Mouse (Mus musculus) brain, embryonic 14.5 days (tissue): ENCODE results near the gene Actc1.

Source experiments
- CTCF ChIP-seq: fragments of 200-500 bp; IDR thresholded peaks from 2 replicates; pipeline ENCODE4 v1.5.1; 2012; ENCODE audit warnings: inconsistent platforms, mild to moderate bottlenecking, moderate library complexity, borderline replicate concordance; ENCODE audit not compliant: insufficient read depth, insufficient read length; ENCODE audit errors: extremely low read depth
- POLR2A ChIP-seq: fragments of 200-500 bp; IDR thresholded peaks from 2 replicates; pipeline ENCODE4 v1.6.1; 2012; ENCODE audit warnings: mild to moderate bottlenecking, inconsistent platforms, borderline replicate concordance; ENCODE audit not compliant: poor library complexity, insufficient read depth, insufficient read length, severe bottlenecking; ENCODE audit errors: extremely low read depth

DNA sequence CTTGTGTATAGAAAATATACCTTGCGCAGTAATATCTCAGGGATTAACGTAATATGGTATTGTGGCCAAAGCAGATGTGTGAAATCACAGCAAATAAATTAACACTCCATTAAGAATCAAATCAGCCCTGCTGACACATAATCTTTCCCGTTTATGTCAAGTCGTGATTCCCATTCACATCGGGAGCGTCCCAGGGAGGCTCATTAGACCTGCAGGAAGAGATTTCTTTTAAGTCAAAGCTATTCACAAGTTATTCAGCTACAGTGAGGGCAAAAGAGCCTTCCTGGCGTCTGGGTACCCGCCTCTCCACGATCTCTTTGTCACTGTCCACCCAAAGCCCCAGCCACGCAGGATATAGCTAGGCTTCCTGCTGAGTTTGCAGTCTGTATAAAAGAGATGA lies 35.2 kb downstream of the Actc1 start:
- TF ChIP-seq CTCF (no peak), POLR2A (no peak)
